Mouse (Mus musculus) ES-CJ7 (cell line): Measurements from ENCODE around the gene Scamp3.
A peak's percentile ranks its signal among the peaks of the same experiment; 100 is the strongest.

Source experiments
- DNase-seq: peaks from one replicate; pipeline ENCODE4 v3.0.0; 2011; ENCODE audit warnings: low read depth, low spot score

Gene Scamp3

GRCm38 (mm10) chr3:89225918-89226317, 48.6 kb downstream of the Scamp3 start:
- peak; percentile 96 for DNase-seq

DNA sequence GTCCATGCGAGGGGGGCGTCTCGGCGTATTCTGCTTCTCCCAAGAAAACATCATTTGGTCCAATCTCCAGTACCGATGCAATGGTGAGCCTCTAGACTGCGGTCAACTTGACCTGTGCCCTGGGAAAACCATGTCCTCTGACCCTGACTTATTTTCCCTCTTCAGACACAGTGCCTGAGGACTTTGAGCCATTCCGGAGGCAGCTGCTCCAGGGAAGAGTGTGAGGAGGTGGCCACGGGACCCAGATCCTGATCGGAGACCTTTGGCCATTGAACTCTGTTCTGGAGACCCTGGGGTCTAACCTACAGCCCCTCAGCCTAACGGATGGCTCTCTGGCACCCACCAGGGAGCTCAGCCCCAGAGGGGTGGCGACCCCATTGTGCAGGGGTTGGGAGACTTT, 49.1 kb downstream of the Scamp3 start:
- no peak for DNase-seq

GRCm38 (mm10) chr3:89226900-89227299, 49.6 kb downstream of the Scamp3 start, which contains the start of gene Mtx1:
Mtx1 (minus strand) TSS chr3:89227088.
- DNase-seq = no peak

GRCm38 (mm10) chr3:89227307-89228179, 50.3 kb downstream of the Scamp3 start:
- DNase-seq = peak; percentile 97

DNA sequence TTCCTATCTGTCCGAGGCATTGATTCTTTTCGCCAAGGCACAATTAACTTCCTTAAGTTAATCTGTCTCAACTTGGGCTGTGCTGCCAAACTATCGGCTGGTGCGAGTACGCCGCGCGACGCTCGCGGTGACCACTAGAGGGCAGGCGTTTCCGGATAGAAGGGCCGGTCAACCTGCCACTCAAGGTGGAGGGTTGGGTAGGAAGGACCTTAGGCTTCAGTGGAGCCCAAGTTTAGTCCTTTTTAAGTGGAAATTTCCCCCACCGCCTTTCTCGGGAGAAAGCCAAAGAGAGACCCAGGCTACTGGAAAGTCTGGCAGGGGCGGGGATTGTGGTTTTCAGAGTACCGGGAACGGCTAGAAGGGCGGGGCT, 50.9 kb downstream of the Scamp3 start:
- peak; percentile 90 for DNase-seq

GRCm38 (mm10) chr3:89228836-89229235, 51.6 kb downstream of the Scamp3 start, which contains the start of gene Muc1:
Muc1 (plus strand) TSS chr3:89229057.
- DNase-seq = peak; percentile 55

- peak; percentile 89 for DNase-seq
These were observed 52.0 kb downstream of the Scamp3 start for GRCm38 (mm10) chr3:89229276-89229675.

DNA sequence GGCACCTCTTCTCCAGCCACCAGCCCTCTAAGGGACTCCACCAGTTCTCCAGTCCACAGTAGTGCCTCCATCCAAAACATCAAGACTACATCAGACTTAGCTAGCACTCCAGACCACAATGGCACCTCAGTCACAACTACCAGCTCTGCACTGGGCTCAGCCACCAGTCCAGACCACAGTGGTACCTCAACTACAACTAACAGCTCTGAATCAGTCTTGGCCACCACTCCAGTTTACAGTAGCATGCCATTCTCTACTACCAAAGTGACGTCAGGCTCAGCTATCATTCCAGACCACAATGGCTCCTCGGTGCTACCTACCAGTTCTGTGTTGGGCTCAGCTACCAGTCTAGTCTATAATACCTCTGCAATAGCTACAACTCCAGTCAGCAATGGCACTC, 53.3 kb downstream of the Scamp3 start:
- DNase-seq = no peak

- DNase-seq = no peak
These were observed 54.1 kb downstream of the Scamp3 start for GRCm38 (mm10) chr3:89231345-89231744.

DNA sequence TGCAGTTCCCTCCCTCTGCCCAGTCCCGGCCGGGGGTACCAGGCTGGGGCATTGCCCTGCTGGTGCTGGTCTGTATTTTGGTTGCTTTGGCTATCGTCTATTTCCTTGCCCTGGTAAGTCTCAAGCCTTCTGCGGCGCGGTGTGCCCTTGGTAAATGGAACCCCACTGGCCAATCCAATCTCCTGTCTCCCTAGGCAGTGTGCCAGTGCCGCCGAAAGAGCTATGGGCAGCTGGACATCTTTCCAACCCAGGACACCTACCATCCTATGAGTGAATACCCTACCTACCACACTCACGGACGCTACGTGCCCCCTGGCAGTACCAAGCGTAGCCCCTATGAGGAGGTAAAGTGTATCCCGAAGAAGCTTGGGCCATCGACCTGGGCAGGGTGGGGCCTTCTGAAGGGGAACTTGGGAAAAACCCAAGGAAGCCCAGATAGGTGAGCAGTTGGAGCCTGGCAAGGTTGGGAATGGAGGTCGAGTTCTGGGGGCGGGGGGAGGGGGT, 54.6 kb downstream of the Scamp3 start:
- DNase-seq = no peak
